Mouse (Mus musculus): ENCODE data around the gene Lrrk1. TPM values are rescaled to one million over a fixed set of nuclear protein-coding genes. Genes with fewer than 3 reads are reported as not detected.

Lrrk1 gene
- total RNA-seq, 2 experiments from 2014 or later: 20.2 to 20.9 TPM

DNA sequence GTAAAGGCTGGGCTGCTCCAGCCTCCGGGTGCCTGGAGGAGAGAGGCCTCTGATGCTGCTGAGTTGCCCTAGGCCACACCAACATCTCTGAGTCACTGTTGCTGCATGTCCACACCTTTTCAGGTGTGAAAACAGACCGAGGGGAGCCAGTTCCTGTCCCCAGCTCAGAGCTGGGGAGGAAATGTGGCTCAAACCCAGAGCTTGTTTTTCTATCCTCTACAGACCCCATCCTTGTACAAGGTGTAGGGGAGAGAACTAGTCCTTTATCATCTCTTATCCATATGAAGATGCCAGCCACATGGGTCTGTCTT, 159.6 kb downstream of the Lrrk1 start:
- no peak for DNase-seq (ENCODE audit: low spot score in 2 of 2)

GRCm38 (mm10) chr7:66227814-66228609, 160.1 kb downstream of the Lrrk1 start:
- DNase-seq (ENCODE audit: low spot score in 2 of 2): no peak

GRCm38 (mm10) chr7:66225881-66226280, 162.3 kb downstream of the Lrrk1 start:
- DNase-seq (ENCODE audit: low spot score in 2 of 2): no peak

DNA sequence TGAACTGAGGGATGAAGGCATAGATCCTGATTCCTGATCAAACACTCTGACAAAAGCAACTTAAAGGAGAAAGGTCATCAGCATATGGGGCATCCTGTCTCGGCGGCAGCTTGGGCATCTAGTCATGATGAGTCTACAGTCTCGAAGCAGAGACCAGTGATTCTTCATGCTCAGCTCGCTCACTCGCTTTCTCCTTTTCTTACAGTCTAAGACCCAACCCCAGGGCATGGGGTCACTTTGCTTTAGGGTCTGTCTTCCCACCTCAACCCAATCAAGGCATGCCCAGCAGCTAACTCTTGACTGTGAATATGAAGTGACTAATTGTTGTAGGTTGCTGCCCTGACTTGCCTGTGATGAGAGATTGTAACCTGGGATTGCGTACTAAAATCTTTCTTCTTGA, 163.6 kb downstream of the Lrrk1 start:
- no peak for DNase-seq (ENCODE audit: low spot score in 2 of 2)

DNA sequence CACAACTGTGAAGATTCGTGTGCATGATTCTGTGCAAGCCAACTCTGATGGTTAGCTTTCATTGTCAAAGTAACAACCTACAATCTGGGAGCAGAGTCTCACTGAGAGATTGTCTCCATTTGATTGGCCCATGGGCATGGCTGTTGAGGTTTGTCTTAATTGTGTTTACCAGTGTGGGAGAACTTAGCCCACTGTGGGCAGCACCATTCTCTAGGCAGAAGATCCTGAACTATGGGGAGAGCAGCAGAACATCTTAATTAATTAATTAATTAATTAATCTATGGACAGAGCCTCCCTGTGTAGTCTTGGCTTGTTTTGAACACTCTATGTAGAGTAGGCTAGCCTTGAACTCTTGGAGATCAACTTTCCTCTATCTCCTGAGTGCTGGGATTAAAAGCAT, 164.4 kb downstream of the Lrrk1 start:
- no peak for DNase-seq (ENCODE audit: low spot score in 2 of 2)

DNA sequence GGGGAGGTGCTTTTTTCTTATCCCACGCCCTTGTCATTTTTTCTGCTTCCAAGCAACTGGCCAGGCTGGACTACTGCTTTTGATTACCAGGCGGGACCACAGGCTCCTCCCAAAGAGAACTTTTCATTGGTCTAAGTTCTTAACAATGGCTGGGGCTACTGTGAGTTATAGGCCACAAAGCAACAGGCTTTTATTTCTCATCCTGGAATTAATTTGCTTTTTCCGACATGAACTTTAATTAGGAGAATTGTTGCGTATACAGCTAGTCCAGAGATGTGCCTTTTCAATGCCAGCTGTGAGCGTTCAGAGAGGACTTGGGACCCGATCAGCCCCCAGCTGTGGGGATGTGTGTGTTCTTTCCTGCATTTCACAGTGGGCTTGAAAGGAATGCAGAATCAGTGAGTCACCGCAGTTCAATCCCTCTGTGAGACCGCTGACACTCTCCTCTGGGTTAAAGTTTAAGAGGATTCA, 165.5 kb downstream of the Lrrk1 start:
- DNase-seq (ENCODE audit: low spot score in 2 of 2): no peak

DNA sequence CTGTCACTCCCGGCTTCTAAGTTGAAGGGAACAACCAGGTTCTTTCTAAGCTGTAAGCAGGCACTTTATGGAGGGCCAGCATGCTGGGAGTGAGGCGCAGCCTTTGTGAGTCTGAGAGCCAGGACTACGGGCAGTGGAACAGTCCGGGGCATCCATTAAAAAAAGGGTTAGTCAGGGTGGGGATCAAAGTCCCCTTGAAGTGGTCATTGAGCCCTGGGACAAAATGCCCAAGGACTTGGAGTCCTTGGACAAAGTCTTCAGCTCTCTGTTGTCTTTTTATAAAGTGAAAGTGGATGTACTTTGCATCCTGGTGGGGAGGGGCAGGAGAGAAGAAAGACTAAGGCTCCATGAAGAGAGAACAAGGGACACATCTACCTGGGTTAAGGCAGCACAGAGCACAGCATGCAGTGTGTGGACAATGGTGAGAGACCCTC, 168.3 kb downstream of the Lrrk1 start:
- no peak for DNase-seq (ENCODE audit: low spot score in 2 of 2)

GRCm38 (mm10) chr7:66219028-66219793, 168.9 kb downstream of the Lrrk1 start:
- DNase-seq (ENCODE audit: low spot score in 2 of 2): no peak

DNA sequence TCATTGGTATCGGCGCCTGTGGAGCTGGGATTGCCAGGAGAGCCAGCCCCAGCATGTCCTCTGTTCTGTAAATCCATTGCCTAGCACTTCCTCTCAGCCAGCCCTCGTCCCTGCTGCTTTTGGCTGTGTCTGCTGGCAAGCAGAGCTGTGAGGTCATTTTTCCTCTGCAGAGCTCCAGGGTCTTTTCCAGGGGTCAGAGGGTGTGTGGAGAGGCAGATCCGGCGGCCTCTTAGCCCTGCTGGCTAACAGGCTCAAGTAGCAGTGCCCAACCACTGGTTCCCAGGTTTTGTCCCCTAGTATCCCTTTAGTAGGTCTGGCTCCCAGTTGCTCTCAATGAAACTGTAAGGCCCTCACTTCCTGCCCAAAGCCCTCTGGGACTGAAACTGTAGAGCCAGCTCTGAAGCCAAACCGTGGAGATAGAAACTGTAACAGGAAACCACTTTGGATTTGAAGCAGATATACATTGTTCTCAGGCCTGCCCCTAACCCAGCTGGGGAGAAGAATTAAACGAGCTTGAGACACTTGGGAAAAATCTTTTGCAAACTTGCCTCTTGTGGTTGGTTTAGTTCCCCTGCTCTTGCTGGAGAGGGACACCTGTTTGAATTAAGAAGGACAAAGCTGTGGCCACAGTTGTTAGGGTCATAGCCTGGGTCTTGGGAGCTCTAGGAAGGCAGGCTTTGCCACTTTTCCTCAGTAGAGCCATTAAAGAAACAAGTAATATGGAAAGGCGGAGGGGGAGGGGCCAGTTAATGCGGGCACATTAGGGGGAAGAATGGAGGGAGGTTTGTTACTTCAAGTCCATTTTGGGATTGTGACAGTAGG, 169.7 kb downstream of the Lrrk1 start:
- DNase-seq (ENCODE audit: low spot score in 2 of 2): no peak

DNA sequence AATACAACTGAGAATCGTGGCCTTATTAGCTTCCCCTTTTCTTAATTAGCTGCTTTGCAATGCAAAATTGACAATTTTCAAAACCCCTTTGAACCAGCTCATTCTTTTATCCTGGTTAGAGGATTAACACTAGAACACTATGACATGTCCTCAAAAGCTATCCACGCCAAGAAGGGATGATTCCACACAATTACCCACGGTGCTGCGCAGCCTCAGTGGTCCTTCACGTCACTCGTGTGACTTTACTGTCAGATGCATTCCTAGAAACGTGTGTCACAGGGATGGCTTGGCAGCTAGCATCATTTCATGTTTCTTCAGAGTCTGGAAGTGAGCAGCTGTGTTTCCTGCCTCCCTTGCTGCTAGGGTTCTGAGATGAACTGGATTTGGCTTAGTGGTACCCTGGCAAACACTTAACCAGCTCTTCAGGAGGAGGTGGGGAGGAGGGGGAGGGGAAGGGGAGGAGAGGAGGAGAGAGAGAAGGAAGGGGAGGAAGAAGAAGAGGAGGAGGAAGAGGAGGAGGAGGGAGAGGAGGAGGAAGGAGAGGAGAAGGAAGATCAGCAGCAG, 170.5 kb downstream of the Lrrk1 start:
- DNase-seq (ENCODE audit: low spot score in 2 of 2): no peak

GRCm38 (mm10) chr7:66217011-66217410, 171.1 kb downstream of the Lrrk1 start:
- DNase-seq (ENCODE audit: low spot score in 2 of 2): no peak

- DNase-seq (ENCODE audit: low spot score in 2 of 2): no peak
Observed at GRCm38 (mm10) chr7:66215911-66216310, 172.2 kb downstream of the Lrrk1 start.

- DNase-seq (ENCODE audit: low spot score in 2 of 2): no peak
Observed at GRCm38 (mm10) chr7:66214477-66214876, 173.7 kb downstream of the Lrrk1 start.

DNA sequence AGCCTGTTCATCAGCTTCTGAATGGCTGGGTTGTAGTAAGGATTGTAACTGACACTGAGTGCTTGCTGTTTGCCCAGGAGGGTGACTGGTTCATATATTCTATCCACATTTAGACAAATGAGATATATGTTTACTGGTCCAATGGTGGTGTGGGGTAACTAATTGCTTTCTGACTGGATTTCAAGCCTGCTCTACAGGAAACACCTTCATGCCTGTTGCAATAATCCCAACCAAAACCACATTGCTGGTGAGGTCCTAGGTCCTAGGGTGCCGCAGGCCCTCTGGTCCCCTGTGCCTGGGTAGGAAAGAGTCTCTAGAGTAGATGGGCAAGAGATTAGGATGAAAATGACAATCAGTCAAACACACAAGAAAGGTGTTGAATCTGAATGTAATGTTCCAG, 175.3 kb downstream of the Lrrk1 start:
- no peak for DNase-seq (ENCODE audit: low spot score in 2 of 2)

- DNase-seq (ENCODE audit: low spot score in 2 of 2): no peak
Observed at GRCm38 (mm10) chr7:66209920-66210319, 178.2 kb downstream of the Lrrk1 start.

DNA sequence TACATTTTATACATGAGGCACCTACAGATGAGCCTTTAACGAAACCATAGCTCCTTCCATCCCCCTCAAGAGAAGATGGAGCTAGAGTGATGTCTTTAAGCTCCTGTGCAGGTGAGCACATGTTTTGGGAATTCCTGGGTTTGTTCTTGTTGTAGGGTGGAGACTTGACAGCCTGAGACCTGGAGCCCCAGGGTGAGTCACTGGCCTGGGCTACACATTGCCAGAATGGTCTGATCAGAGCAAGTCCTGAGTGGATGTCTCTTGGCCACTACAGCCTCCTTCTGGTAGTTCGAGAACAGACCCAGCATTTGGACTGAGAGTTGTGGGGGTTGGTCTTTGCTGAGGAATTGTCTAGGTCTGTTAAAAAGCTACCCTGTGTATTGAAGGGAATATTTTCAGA, 186.5 kb downstream of the Lrrk1 start:
- no peak for DNase-seq (ENCODE audit: low spot score in 2 of 2)

DNA sequence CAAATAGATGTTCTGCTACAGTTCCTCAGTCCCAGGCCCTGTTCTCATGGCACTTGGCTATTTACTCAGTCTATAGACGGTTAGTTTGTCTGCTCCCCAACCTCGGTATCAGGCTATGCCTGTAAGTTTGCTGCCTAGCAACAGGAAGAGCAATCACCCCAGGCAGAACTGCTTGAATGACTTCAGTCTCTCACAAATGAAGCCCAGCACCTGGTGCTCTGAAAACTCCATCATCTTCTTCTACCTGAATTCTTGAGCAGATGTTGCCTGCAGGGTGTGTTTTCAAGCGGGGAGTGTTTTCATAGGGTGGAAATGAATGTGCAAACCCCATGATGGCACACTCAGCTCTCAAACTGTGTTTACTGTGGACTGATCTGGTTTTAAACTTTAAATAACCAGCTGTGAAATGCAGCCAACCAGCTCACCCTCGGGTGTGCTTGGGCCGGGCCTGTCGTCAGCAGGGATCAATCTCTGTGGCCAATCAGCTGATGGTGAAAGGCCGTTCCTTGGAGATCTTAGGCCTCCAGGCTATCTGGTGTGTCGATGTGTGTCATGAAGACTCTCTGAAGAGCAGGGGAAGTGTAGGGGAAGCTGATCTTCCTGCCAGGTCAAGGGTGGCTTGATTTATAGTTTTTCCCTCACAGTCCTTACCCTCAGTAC, 187.2 kb downstream of the Lrrk1 start:
- DNase-seq (ENCODE audit: low spot score in 2 of 2): no peak

- DNase-seq (ENCODE audit: low spot score in 2 of 2): no peak
Observed at GRCm38 (mm10) chr7:66200383-66200782, 187.8 kb downstream of the Lrrk1 start.

DNA sequence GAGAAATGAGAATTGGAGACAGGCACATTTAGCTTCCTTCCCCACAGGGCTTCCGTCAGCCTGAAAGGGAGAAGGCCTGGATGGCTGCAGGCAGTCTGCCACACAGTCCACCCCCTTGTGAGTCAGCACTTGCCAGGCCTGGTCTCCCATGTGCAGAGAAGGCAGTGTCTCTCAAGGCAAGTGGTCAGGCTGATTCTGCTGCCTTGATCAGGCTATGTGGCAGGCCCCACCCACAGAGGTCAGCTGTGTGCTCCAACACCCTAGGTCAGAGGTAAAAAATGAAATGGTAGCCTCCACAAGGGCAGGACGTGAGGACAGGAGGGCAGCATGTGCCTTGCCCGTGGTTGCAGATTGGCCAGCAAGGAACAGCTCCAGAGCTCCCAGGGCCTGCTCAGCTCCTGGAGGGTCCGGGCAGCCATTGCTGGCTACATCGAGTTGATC, 188.7 kb downstream of the Lrrk1 start:
- no peak for DNase-seq (ENCODE audit: low spot score in 2 of 2)

DNA sequence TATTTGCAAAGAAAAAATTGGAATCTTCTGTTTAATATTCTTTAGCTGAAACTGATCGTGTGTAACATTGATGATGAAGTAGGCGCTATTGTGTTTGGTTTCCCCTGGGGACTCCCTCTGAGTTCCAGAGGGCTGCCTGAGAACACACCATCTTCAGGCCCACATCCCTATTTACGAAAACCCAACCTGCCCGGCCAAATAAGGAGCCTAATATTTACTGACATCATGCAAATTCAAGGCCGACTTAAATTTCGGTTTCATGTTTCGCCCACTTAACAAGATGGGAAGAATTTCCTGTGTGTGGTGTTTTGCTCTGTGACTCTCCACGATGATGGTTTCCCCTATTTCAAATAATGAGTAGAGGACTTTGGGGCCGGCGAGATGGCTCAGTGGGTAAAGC, 189.7 kb downstream of the Lrrk1 start:
- no peak for DNase-seq (ENCODE audit: low spot score in 2 of 2)

Data from adrenal gland, postnatal 4 days (tissue).